Mouse (Mus musculus) layer of hippocampus, adult 8-10 months (tissue): ENCODE results near the gene Slc38a10. TPM values are rescaled to one million over a fixed set of nuclear protein-coding genes. Genes with fewer than 3 reads are reported as not detected.
A peak's percentile ranks its signal among the peaks of the same experiment; 100 is the strongest.

Experiments used
- DNase-seq, 2 experiments: peaks; one replicate each; pipeline ENCODE4 v3.0.0; 2022; ENCODE audit warnings: low spot score in 2 of 2
- total RNA-seq, 4 experiments: library from RNA; stranded (reverse); gene quantifications; 2 replicates each; pipeline ENCODE4 v1.2.4; 2022

The Slc38a10 gene
- 10 to 100 TPM; 83.1 to 95.2 (median 88.8) TPM for total RNA-seq

DNA sequence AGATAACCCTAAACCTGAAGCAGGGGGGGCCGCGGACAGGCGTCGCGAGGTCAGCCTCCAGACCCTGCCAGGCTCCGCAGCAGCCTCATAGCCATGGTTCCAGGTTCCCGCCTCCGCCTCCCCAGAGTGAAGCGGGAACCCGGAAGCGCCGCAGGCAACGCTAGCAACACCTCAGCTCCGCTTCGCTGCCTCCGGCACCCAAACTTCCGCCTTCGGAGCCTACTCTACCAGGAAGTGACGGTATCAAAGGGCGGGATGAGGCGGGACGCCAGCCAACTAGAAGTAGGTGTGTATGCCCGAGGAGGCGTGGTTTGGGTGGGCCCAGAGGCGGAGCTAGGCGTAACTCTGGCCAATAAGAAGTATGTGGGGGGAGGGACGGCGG lies at the start of gene Slc38a10:
Slc38a10 (minus strand) TSS at position 234 of the 382 bp plus-strand sequence.
- peak; percentile 100 for DNase-seq

DNA sequence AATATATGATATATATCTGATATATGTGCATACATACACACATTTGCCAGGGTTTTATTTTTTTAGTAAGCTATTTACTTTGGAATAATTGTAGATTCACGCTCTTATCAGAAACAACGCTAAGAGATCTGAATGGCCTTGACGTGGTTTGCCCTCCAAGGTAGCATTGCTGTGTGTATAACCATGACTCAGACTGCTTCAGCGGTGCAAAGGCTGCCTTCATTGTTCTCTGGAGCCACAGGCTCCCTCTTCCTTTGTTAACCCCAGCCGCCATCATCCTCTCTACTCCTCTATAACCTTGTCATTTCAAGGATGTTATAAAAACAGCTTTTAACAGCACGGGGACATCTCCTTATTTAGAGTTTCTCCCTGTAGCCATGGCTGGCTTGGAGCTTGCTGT lies 49.5 kb upstream of the Slc38a10 start:
- no peak for DNase-seq

DNA sequence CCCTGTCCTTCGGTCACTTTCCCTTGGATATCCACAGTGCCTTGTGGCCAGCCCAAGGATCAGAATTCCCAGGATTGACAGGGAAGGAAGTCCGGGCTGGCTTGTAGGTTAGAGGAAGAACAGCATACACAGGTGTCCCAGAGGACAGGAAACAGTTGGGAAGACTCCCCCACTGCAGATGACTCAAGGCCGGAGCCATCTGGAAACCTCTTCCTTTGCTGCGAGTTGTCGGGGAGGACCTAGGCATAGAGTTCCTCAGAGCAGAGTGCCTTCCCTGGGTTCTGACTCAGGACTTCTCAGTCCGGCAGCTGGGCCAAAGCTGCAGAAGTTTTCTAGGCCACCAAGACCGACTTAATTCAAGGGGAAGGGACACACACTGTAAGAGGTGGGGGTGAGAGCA lies 48.6 kb upstream of the Slc38a10 start:
- DNase-seq, result no peak

DNA sequence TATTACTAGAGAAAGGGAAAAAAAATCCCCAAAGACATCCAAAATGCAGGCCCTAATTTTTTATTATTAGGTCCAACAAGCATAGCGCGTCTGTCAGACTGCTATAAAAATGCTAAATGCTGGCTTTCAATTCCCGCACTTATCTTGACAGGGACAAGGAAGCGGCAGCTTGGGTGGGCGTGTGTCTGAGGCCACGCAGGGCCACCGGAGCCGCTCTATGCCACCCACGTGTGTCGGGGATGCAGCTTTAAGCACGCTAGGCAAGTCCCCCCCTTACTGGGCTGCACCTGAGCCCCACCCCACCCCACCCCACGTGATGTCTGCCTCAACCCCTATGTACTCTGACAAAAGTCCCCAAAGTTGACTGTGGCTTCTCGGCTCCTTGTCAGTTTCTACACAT lies 47.7 kb upstream of the Slc38a10 start:
- DNase-seq, result no peak

DNA sequence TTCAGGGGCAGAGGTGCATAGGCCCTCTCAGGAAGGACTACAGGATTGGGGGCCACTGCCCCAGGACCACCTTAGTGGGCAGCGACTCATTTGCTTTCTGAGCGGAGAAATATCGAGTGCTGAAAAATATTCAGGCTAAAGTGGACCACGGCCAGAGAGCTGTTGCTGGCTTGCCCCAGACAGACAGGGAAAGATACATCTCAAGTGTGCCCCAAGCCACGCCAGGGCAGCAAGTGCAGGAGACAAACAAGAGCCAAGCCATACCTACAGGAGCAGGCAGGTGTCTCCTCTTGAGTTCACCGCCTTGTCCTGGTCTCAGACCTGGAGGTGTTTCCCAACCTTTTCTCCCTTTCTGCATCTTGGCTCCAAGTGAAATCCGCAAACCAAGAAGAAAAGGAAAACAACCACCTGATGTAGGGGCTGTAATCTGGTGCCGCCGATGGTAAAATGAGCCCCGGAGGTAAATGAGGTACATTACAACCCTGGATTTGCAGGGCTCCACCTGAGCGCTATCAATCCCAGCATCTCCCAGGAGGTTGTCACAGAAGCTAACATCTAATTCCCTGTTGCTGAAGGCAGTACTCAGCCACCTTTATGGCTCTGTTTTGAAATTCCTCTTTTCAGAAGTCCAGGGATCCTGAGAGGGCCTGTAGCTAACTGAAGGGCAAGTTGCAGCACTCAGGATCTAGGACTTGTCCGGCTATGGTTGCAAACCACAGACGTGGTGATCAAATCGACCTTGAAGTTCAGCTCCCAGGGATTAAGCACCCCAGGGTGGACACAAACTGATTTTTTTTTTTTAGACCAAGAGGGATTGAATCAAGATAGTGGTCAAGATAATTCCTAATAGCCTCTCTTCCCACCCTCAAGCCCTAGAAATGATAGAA lies 39.6 kb upstream of the Slc38a10 start:
- DNase-seq, result no peak

DNA sequence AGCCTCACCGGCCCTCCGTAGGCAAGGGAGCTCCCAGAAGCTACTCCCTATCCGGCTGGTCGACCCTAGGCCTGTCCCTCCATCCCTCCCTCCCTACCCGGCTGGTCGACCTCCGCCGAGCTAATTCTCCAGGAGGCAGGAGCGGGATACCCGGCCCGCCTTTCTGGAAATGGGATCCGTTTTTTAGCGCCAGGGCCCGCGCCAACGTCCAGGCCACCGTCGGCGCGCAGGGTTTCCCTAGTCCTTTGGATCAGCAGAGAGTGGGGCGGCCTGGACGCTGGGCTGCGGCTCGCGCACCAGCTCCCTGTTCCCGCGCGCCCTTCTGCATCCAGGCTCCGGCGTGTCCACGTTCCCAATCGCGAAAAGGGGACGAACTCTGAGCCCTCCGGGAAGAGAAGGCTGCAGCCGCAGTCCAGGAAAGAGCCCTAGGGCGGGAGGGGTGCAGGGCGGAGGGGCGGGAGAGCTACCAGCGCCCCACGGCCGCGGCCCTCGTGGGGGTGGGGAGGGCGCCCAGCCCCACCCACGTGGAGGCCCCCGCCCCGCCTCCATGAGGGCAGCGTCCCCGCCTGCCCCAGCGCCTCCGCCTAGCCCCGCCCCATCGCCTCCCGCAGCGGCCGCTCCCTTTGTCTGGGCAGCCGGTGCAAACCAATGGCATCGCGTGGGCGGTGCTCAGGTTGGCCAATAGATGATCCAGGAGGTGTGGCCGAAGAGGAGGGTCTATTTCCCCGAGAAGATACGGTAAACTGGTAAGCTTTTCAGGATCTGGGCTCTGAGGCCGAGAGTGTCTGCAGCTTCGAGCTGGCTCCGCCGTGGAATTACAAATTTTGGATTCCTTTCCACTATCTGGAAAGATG lies 38.5 kb upstream of the Slc38a10 start:
- peak; percentile 99 for DNase-seq

DNA sequence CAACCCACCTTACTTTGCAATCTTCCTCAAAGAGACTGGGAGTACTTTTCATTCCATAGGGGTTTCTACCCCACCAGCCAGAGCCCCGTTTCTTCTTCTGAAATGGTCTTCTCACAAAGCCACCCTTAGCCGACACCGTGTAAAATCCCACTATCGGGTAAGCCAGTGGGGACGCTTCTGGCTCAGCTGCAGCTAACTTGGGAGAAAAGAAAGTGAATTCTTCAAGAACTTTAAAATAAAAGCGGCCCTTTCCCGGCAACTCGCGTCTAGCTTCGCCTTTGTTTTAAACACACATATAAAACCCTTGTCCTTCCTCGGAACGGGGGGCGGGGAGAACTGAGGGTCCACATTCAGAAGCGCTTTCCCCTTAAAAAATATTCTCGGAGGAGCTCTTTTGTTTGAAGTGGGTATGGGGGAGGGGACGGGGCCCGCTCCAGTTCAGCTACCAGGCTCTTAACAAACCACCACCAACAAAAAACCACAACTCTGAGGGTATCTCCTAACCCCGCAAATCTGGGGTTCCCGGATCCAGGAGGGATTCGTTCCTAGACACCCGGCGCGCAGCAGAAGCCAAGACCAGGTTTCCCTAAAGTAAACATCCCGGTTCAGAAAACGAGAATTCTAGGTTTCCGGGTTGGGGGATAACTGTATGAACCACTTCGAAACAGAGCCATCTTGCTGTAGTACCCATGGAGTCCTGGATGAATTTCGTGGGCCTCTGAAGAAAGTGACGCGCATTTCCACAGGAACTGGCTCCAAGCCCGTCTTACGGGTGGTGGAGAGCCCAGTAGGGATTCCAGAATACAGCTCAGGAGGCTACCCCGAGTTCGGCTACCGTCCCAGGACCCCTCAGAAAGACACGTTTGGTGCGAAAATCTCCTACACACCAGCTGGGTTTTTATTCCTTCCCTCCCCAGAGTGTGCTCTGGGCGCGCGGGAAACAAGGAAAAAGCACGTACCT lies 37.6 kb upstream of the Slc38a10 start:
- peak in 1 of 2 experiments; percentile 50 for DNase-seq

DNA sequence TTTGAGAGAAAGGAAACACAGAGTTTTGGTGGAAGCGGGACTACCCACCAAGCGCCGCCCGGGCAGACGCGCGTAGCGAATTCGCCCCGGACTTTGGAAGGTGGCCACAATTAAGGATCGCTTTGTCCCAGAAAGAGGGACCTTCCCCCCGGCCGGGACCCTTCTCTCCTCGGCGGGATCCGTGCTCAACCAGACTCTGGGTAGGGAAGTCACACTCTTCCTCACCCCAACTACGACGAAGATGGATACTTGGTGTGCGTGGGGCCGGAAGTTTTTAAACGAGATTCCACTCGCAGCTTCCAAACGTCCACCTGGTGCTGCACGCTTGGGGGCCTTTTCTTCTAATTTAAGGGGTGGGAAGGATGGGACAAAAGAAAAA lies 36.9 kb upstream of the Slc38a10 start:
- DNase-seq, result no peak

DNA sequence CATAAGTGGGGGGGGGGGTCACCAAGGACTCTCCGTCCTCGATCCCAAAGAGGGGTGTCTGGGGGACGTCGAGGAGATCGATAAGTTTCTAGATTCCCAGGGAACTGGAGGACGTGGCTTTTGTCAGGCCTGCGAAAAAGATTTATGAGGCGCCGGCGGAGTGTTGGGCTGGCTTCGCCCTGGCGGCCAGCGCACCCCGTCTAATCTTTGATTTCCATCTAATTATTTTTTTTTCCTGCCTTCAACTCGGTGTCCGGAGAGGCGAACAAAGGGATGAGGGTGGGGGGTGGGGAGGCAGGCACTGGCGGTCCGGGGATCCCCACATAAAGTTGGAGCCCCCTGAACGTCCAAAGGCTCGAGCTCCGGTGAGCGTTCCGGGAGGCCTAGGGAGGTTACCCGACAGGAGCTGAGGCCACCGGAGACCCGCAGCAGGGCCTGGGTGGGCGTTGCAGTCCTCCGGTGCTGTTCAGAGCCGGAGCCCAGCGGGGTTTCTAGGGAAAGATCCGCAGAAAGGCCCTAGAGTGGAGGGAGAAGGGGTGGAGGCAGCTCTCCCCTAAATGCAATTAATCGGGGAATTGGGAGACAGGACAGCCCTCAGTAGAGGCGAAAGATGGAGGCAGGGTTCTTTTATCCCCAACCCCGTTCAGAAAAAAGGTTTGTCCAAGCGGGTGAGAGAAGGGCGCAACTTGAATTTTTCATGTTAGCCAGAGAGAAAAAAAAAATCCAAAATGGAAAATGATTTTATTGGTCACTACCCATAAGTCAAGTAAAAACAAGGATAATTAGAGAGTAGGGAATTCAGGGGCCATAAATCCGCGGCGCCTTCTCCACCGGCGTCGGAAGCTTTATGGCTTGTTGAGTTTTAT lies 36.3 kb upstream of the Slc38a10 start:
- DNase-seq, result no peak

DNA sequence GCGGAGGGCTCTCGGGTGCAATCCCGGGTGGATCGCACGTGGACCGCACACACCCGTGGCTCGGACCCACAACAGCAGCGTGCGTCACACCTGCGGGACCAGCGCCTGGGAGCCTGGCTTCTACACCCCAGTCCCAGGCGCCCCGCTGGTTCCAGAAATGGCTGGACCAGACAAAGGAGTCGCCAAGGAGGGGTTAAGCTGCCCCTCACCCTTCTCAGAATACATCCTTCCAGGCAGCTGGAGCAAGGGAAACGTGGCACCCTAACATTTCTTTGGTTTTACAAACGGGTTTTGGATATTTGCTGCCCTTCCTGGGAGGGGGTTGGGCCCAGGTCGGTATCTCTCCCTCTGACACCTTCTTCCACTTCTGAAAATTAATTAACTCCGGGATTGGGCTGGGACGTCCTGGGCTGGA lies 35.7 kb upstream of the Slc38a10 start:
- DNase-seq, result no peak

DNA sequence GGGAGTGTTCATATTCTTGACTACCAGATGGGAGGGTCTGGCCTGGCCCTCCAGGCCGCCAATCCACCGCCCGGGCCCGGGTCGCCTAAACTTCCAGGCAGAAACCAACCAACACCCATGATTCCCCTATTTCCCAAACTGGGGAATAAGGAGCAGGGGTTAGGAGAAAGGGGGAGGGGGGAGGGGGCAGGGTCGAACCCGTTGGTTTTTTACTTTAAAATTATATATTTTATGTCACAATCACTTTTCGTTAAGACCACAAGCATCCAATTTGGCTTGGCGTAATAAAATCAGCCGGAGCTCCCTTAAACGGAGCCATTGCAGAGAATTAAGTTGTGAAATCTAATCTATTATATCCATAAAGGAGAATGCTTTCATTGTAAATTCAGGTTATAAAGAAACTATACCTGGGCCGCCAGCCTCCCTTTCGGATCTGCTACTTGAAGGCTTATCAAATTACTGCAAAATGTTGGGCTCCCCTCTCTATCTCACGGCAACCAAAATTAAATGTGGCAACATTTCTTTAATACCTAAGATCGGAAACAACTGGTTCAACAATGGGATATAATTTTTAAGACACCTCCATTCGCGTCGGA lies 35.1 kb upstream of the Slc38a10 start:
- DNase-seq, result no peak

DNA sequence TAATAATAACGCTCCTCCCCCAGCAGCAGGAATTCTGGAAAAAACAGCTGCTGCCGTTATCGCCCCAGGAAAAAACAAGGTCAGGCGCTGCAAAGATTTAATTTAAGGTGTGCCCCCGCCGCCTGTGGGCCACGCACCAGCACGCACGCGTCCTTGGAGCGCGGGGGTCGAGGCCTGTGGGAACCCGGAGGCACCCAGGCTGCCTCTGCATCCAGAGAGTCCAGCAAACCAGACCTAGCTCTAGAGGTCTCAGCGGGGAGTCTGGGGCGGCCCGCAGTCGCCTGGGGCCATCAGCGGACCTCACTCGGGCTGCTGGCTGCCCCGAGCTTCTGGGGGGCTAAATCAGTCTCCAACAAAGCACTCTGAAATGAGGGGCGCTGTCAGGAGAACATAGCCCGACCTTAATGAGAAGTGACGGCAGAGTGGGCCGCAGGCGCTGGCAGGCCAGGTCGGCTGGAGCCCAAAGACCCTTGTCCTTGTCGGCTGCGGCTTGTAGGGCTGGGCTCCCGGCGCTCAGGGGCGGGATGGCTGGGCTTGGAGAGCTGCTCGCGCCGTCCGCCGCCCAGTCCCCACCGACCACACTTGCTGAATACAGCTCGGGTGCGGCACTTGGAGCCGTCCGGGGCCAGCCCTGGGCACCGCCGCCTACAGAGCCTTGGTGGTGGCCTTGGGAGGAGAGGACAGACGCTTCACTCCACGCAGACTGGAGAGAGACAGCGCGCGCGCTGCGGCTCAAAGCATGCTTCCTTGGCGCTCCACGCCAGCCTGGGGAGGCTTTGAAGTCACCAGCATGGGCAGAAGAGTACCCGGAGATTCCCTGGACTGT lies 34.4 kb upstream of the Slc38a10 start:
- no peak for DNase-seq

DNA sequence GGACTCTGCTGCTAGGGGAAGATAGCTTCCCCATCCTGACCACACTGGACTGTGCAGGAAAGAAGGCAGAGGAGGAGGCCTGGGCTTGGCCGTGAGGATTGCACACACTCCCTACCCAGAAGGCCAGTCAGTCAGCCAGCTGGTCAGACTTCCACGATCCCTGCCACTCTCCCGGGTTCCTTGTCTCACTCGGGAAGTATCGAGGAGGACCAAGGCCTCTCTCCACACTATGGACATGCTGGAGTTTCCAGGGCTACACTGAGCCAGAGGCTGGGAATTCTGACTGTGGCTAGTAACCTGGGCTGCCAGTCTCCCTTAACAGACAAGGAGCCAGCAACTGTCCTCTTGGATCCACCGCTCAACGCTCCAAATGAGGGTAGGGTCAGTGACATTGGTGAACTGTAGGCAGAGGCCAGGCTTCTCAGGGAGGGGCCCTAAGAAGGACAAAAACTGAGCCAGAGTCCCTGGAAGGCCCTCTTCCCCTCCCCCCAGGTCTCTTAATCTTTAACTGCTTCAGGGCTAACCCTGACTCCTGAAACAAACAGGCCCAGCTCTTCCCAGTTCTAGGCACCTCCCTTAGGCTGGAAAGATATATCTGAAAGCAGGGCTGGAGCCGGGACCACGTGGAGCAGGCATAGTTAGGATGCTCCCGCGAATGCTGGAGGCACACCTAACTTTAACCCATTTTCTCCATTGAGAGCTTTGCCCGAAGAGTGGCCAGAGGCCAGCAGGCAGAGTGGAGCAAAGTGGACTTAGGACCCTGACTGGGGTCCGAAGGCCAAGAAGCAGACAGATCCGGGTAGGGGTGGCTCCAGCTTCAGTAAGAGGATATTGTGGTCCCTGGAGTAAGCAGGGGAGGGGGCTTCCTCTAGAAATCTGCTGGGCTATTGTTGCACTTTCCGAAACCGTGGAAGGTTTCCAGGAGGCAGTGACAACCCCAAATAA lies 33.5 kb upstream of the Slc38a10 start:
- no peak for DNase-seq

DNA sequence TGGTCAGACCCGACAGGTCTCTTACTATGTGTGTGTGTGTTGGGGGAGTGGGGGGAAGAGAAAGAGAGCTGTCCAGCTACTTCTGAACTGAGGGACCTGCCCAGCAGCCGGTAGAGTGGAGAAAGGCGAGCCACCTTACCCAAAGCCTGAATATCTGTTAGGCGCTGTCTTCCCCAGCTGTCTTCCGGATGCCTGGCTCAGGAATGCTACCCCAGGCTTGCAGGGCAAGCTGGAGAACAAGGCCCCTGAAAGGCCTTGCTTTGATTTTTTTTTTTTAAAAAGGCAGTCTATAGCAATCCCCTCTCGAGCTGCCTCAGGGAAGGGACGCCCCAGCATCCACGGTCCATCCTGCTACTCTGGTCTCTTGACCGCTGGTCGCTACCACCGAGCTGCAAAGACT lies 32.6 kb upstream of the Slc38a10 start:
- no peak for DNase-seq

DNA sequence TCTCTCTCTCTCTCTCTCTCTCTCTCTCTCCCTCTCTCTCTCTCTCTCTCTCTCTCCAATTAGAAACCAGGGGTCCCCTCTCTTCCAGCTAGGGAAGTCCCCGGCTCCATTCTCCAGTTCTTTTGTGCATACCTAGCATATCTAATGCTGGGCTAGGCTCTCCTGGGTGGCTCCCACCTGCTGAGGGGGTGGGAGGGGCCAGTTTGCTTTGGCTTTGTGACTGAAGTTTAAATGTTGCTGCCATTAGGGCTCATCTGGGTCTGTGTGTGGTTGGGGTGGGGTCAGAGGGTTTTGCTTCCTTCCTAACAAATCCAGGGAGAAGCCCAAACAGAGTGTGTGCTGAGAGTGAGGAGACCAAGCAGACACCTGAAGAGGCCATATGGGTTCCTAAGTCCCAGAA lies 32.0 kb upstream of the Slc38a10 start:
- no peak for DNase-seq

DNA sequence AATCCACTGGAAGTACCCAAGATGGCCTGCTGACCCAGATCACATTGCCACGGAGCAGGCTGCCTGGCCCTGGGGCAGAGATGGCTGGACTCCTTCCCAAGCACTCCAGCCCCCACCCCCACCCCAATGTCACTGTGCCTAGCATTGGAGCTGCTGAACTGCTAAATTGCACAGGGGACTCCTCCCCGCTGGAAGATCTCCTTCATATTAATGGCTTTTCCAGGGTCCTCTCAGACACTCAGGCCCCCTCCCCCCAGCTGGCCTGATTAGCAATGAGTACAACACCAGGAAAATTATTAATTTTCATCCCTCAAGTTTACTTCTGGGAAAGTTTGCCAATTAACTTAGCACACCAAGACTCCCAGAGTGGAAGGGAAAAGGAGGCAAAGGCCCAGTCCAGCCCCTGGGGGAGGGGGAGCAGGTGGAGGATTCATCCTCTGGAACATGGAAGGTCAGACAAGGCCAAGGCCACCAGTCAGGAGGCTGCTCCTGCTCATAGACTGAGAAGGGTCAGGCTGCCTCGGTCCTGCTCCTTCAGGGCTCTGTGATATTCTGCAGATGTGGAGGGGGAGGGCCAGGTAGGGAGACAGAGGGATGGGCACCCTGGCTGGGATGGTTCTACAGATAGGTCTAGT lies 31.4 kb upstream of the Slc38a10 start:
- no peak for DNase-seq

DNA sequence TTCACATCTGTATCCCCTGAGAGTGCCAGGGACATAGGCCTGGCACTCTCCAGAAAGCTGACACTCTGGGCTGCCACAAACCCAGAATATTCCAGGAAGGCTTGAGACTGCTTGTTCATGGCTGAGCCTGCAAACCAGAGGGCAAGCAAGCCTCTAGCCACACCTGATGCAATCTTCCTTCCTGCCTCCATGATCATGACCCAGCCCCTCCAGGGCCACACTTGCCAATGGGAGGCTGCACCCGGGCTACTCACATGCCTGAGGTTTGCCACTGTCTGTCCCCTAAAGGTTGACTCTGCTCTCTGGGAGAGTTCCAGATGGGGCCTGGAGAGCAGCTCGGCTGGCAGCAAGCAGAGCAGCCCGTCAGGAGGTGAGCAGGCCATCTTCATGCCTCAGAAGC lies 30.2 kb upstream of the Slc38a10 start:
- DNase-seq, result no peak
